ENCODE assay signal across 8 mouse cellular contexts in the genomic region with DNA sequence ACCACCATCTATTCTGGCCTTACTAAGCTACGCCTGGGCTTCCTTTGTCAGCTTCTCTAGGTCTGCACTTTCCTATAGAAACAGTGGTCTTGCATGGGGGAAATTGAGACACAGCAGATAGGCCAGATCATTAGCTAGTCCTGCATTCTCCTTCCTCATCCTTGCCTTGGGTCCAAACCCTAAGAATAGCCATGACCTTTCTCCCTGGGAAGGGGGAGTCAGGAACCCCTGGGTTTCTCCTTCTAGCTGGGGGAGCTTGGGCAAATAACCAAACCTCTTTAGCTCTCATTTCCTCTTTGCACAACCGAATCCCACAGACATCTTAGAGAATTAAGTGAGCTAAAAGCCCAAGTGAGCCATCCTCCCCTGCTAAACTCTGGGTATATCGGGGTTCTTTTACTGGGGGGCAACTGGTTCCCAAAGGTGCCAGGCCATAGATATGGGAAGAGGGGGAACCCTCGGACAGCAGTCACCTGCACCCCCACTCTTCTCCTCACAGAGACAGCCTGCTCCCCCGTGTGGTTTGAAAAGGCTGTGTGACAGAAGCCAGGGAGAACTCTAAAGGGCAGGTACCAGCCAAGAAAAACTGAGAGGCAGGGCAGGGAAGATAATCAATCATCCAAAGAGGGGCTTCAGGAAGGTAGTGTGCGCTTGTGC.
DNase-seq lines count a peak whose midpoint lies in the region; ATAC-seq and TF ChIP-seq lines count a peak whose summit lies in the region.
"Had no signal": no experiment of that assay in that cellular context is flagged by ENCODE, and none has a peak within 500 bp of the region (broad histone marks: within the 10 kb centered on the region; RNA-seq: fewer than 3 reads in every experiment).

No protein-coding gene starts in this region.

- no peaks in the 10 kb centered on the region for H3K27me3 ChIP-seq in lung, embryonic 15.5 days
- H3K27me3 ChIP-seq in embryonic facial prominence, embryonic 14.5 days (replicated peaks; ENCODE audit: control insufficient read depth, insufficient read depth, low read length): no peaks in the 10 kb centered on the region

- no peak for TF ChIP-seq CTCF in olfactory bulb, adult 2 months (IDR thresholded peaks at IDR 0.05; ENCODE audit: insufficient read depth, low read depth, low read length)

- no peak for ATAC-seq in lung, embryonic 15.5 days (ENCODE audit: borderline replicate concordance, extremely low read depth, low FRiP score, low TSS enrichment)
- no peak for ATAC-seq in embryonic facial prominence, embryonic 14.5 days (ENCODE audit: low read depth)

- no peak overlapping the region for H3K4me3 ChIP-seq in lung, embryonic 15.5 days
- H3K4me3 ChIP-seq in embryonic facial prominence, embryonic 14.5 days (ENCODE audit: low read depth, low read length): no peak overlapping the region
- no peak overlapping the region for H3K4me3 ChIP-seq in olfactory bulb, adult 2 months (ENCODE audit: insufficient read depth, low read depth, low read length)
- H3K4me3 ChIP-seq: erythroblast, embryonic 14.5 days had no signal

- no peak overlapping the region for H3K4me2 ChIP-seq in lung, embryonic 15.5 days
- 0 out of 2 replicates have a peak overlapping the region, but pooled peaks have one; percentile 5 for H3K4me2 ChIP-seq in embryonic facial prominence, embryonic 14.5 days (ENCODE audit: low read depth, low read length)

- H3K9ac ChIP-seq in lung, embryonic 15.5 days: no peak overlapping the region
- H3K9ac ChIP-seq in embryonic facial prominence, embryonic 14.5 days (ENCODE audit: low read depth, low read length): 0 out of 2 replicates have a peak overlapping the region, but pooled peaks have one; percentile 21

- peak overlapping the region; percentile 99 for H3K27ac ChIP-seq in lung, embryonic 15.5 days
- H3K27ac ChIP-seq in embryonic facial prominence, embryonic 14.5 days (replicated peaks; ENCODE audit: low read depth, low read length): peak overlapping the region; percentile 53
- peak overlapping the region; percentile 95 for H3K27ac ChIP-seq in olfactory bulb, adult 2 months (ENCODE audit: insufficient read depth, low read depth, low read length)

- peaks cover 94% of the 10 kb centered on the region for H3K4me1 ChIP-seq in lung, embryonic 15.5 days
- peaks cover 87% of the 10 kb centered on the region for H3K4me1 ChIP-seq in embryonic facial prominence, embryonic 14.5 days (ENCODE audit: control insufficient read depth, insufficient read depth, low read length)
- peaks cover 85% of the 10 kb centered on the region for H3K4me1 ChIP-seq in olfactory bulb, adult 2 months (ENCODE audit: control insufficient read depth, insufficient read depth, low read length)

- no peak for DNase-seq in lung, postnatal 10 days
- DNase-seq in embryonic facial prominence, embryonic 14.5 days (ENCODE audit: low spot score): no peak
- peak; percentile 52 for DNase-seq in induced T-regulatory cell, adult 2 months (ENCODE audit: low read depth)
- no peak for DNase-seq in layer of hippocampus, adult 9-10 months (ENCODE audit: low spot score)
- no peak for DNase-seq in spleen, adult 18-20 months

- H3K9me3 ChIP-seq in lung, embryonic 15.5 days: no peaks in the 10 kb centered on the region
- H3K9me3 ChIP-seq in embryonic facial prominence, embryonic 14.5 days (ENCODE audit: control insufficient read depth, low read length): no peaks in the 10 kb centered on the region

- no peaks in the 10 kb centered on the region for H3K36me3 ChIP-seq in lung, embryonic 15.5 days
- H3K36me3 ChIP-seq in embryonic facial prominence, embryonic 14.5 days (ENCODE audit: control insufficient read depth, insufficient read depth, low read length): no peaks in the 10 kb centered on the region

- whole genome bisulfite sequencing in lung, embryonic 15.5 days: 30% methylated on average over 6 of the region's 6 CpGs
- WGBS in embryonic facial prominence, embryonic 14.5 days: 55% methylated on average over 6 of the region's 6 CpGs
- 37% methylated on average over 6 of the region's 6 CpGs for WGBS in olfactory bulb, adult 2 months

- TF ChIP-seq POLR2A in olfactory bulb, adult 2 months (IDR thresholded peaks at IDR 0.05; ENCODE audit: insufficient read depth, low read depth, low read length): no peak
